Mouse (Mus musculus): ENCODE data around the gene Naga.

GRCm38 (mm10) chr15:82322195-82322594 is 16.5 kb downstream of the Naga start:
- TF ChIP-seq CTCF (IDR thresholded peaks at IDR 0.05; ENCODE audit: low read depth) (no peak), EP300 (IDR thresholded peaks at IDR 0.05; ENCODE audit: low read depth) (no peak)
